Mouse (Mus musculus) spleen, adult 2 months (tissue): ENCODE data around the gene Acox1. TPM values are rescaled to one million over a fixed set of nuclear protein-coding genes. Genes with fewer than 3 reads are reported as not detected.

Source experiments
- DNase-seq, 2 experiments: peaks; one replicate each; pipeline versions ENCODE4 v3.0.0 to v3.0.0-alpha.2; 2012 to 2021; ENCODE audit warnings: low spot score in 2 of 2, low read depth in 1 of 2
- H3K27ac ChIP-seq: fragments of 200-500 bp; 2 replicates; pipeline ENCODE4 v1.5.1; 2012; ENCODE audit warnings: low read length, inconsistent platforms; ENCODE audit not compliant: insufficient read depth
- H3K27me3 ChIP-seq: fragments of 200-500 bp; 2 replicates; pipeline ENCODE4 v1.6.1; 2012; ENCODE audit warnings: mild to moderate bottlenecking, moderate library complexity, low read length, inconsistent platforms; ENCODE audit not compliant: control insufficient read depth, insufficient read depth
- H3K36me3 ChIP-seq: fragments of 200-500 bp; 2 replicates; pipeline ENCODE4 v1.6.1; 2012; ENCODE audit warnings: mild to moderate bottlenecking, low read length, inconsistent platforms; ENCODE audit not compliant: control insufficient read depth, insufficient read depth
- H3K4me1 ChIP-seq: fragments of 200-500 bp; 2 replicates; pipeline ENCODE4 v1.6.1; 2011; ENCODE audit warnings: inconsistent platforms; ENCODE audit not compliant: control insufficient read depth, insufficient read depth, insufficient read length
- H3K4me3 ChIP-seq: fragments of 200-500 bp; 2 replicates; pipeline ENCODE4 v1.5.1; 2011; ENCODE audit warnings: mild to moderate bottlenecking, inconsistent platforms; ENCODE audit not compliant: insufficient read depth, insufficient read length; ENCODE audit errors: extremely low read depth
- CTCF ChIP-seq: fragments of 200-500 bp; IDR thresholded peaks from 2 replicates; pipeline ENCODE4 v1.5.1; 2011; ENCODE audit warnings: mild to moderate bottlenecking, inconsistent platforms; ENCODE audit not compliant: insufficient read depth, insufficient read length, insufficient replicate concordance; ENCODE audit errors: extremely low read depth
- POLR2A ChIP-seq: fragments of 200-500 bp; IDR thresholded peaks from 2 replicates; pipeline ENCODE4 v1.6.1; 2011; ENCODE audit warnings: low read depth, low read length, inconsistent platforms
- WGBS: fragments of 180-500 bp; shearing (Covaris S2); methylation state at CpG from one replicate; pipeline ENCODE4 v1.1.7; 2018; 5-methylcytosine and 5-hydroxymethylcytosine counted together
- polyA plus RNA-seq: library from polyadenylated mRNA; depleted of rRNA; stranded (reverse); fragments of >200 nt; gene quantifications from 2 replicates; pipeline ENCODE4 v1.2.3, GENCODE M21; 2012

Gene Acox1
- polyA plus RNA-seq, 1 experiment, result 12.9 TPM

GRCm38 (mm10) chr11:116237742-116238395, 39.0 kb upstream of the Acox1 start, which contains the start of gene Evpl:
TSS of gene Evpl (minus strand) at chr11:116238077.
- Histone ChIP-seq H3K4me1 (no peaks in the 10 kb centered on the region), H3K27me3 (peaks cover 2% of the 10 kb centered on the region; the same call in 1 of the 2 replicates), H3K36me3 (no peaks in the 10 kb centered on the region), H3K4me3 (no peak within 1 kb of the TSS), H3K27ac (no peak within 1 kb of the TSS)
- WGBS, result 14% methylated on average over 31 of the region's 31 CpGs
- no peak for TF ChIP-seq POLR2A
- no peak for TF ChIP-seq CTCF
- DNase-seq, result no peak

- no peaks in the 10 kb centered on the region for H3K36me3 ChIP-seq
- H3K4me1 ChIP-seq, result no peaks in the 10 kb centered on the region
- TF ChIP-seq POLR2A (no peak), CTCF (no peak)
- 93% methylated on average over 8 of the region's 8 CpGs for WGBS
- H3K27me3 ChIP-seq, result peaks cover 2% of the 10 kb centered on the region; the same call in 1 of the 2 replicates
- H3K4me3 ChIP-seq, result no peak overlapping the region
- no peak overlapping the region for H3K27ac ChIP-seq
- DNase-seq, result no peak
Measured at GRCm38 (mm10) chr11:116234901-116235300, 36.1 kb upstream of the Acox1 start.

DNA sequence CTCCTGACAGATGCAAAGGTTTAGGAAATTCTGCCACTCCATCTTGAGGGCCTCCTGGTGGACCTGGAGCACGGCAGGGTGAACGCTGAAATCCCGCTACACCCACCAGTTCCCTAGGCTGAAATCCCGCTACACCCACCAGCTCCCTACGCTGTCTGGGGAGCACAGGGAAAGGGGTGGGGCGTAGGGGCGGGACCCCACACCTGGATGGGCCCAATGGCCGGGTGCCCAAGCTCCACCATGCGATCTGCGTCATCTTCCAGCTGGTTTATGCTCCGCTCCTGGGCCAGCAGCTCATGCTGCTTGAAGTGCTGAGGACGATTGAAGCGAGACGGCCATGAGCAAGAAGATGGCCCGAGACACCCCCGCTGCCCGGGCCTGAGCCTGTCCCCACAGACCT, 33.6 kb upstream of the Acox1 start:
- no peak for TF ChIP-seq CTCF
- no peak for TF ChIP-seq POLR2A
- Histone ChIP-seq H3K36me3 (no peaks in the 10 kb centered on the region), H3K27ac (no peak overlapping the region), H3K4me3 (no peak overlapping the region), H3K27me3 (no peaks in the 10 kb centered on the region), H3K4me1 (no peaks in the 10 kb centered on the region)
- no peak for DNase-seq
- WGBS, result 87% methylated on average over 17 of the region's 17 CpGs

- TF ChIP-seq POLR2A, result no peak
- no peak for TF ChIP-seq CTCF
- DNase-seq, result no peak
- Histone ChIP-seq H3K4me1 (no peaks in the 10 kb centered on the region), H3K36me3 (no peaks in the 10 kb centered on the region), H3K4me3 (no peak overlapping the region), H3K27me3 (peaks cover 2% of the 10 kb centered on the region; the same call in 1 of the 2 replicates), H3K27ac (no peak overlapping the region)
- 89% methylated on average over 4 of the region's 4 CpGs for WGBS
Measured at GRCm38 (mm10) chr11:116228699-116229098, 29.9 kb upstream of the Acox1 start.

DNA sequence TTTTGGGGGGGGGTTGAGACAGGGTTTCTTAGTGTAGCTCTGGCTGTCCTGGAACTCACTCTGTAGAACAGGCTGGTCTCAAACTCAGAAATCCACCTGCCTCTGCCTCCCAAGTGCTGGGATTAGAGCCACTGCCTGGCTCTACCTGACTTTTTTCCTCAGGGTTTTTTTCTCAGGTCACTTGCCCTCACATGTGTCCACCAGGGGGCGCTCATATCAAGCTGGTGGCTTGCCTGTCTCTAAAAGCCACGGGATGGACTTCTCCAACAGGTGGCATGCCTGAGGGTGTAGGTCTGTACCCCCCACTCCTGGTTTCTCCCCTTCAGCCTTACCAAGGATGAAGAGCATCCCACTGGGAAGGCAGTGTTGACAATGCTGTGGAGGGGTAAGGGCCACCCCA, 27.6 kb upstream of the Acox1 start:
- H3K27me3 ChIP-seq, result peaks cover 2% of the 10 kb centered on the region; the same call in 1 of the 2 replicates
- peak; percentile 47 to 73 for DNase-seq
- 0% methylated on average over 2 of the region's 2 CpGs for WGBS

GRCm38 (mm10) chr11:116222740-116223059, 23.9 kb upstream of the Acox1 start:
- no peak overlapping the region for H3K27ac ChIP-seq
- H3K36me3 ChIP-seq, result no peaks in the 10 kb centered on the region
- peaks cover 2% of the 10 kb centered on the region; the same call in 1 of the 2 replicates for H3K27me3 ChIP-seq
- no peak overlapping the region for H3K4me3 ChIP-seq
- DNase-seq, result no peak
- TF ChIP-seq POLR2A, result no peak
- no peak for TF ChIP-seq CTCF
- no peaks in the 10 kb centered on the region; the same call in 1 of the 2 replicates for H3K4me1 ChIP-seq
- 44% methylated on average over 23 of the region's 23 CpGs for WGBS

More for the DNA sequence above, 27.6 kb upstream of the Acox1 start:
- no peaks in the 10 kb centered on the region for H3K4me1 ChIP-seq
- TF ChIP-seq CTCF (peak; percentile 85; the same call in 1 of the 2 replicates), POLR2A (no peak)
- no peak overlapping the region for H3K4me3 ChIP-seq
- H3K27ac ChIP-seq, result no peak overlapping the region
- no peaks in the 10 kb centered on the region for H3K36me3 ChIP-seq
